Mouse (Mus musculus) forebrain, embryonic 13.5 days (tissue): ENCODE results near the gene Rnf145. TPM values are rescaled to one million over a fixed set of nuclear protein-coding genes. Genes with fewer than 3 reads are reported as not detected.

ENCODE experiments used
- ATAC-seq: fragments of 200-750 bp; cut with Nextera tagmentation; 2 replicates; pipeline ENCODE4 v1.8.0; 2017
- H3K27ac ChIP-seq: fragments of 300-500 bp; sonication (generic); 2 replicates; pipeline ENCODE4 v1.5.1; 2015; ENCODE audit warnings: inconsistent platforms, mild to moderate bottlenecking, moderate library complexity
- H3K27me3 ChIP-seq: fragments of 300-500 bp; sonication (generic); 2 replicates; pipeline ENCODE4 v1.6.1; 2015; ENCODE audit warnings: mild to moderate bottlenecking, inconsistent platforms
- H3K36me3 ChIP-seq: fragments of 300-500 bp; sonication (generic); 2 replicates; pipeline ENCODE4 v1.6.1; 2015; ENCODE audit warnings: mild to moderate bottlenecking, inconsistent platforms; ENCODE audit not compliant: poor library complexity, severe bottlenecking
- H3K4me1 ChIP-seq: fragments of 300-500 bp; sonication (generic); 2 replicates; pipeline ENCODE4 v1.6.1; 2015; ENCODE audit warnings: inconsistent platforms
- H3K4me2 ChIP-seq: fragments of 300-500 bp; sonication (generic); 2 replicates; pipeline ENCODE4 v1.6.1; 2015; ENCODE audit warnings: inconsistent platforms, mild to moderate bottlenecking, moderate library complexity
- H3K4me3 ChIP-seq: fragments of 300-500 bp; sonication (generic); 2 replicates; pipeline ENCODE4 v1.5.1; 2015; ENCODE audit warnings: mild to moderate bottlenecking, inconsistent platforms
- H3K9ac ChIP-seq: fragments of 300-500 bp; sonication (generic); 2 replicates; pipeline ENCODE4 v1.6.1; 2015; ENCODE audit warnings: mild to moderate bottlenecking, inconsistent platforms
- H3K9me3 ChIP-seq: fragments of 300-500 bp; sonication (generic); replicated peaks from 2 replicates; pipeline ENCODE4 v1.6.1; 2016; ENCODE audit warnings: inconsistent platforms
- WGBS: fragments of 180-500 bp; shearing (Covaris S2); methylation state at CpG from one replicate; pipeline ENCODE4 v1.1.7; 2015; 5-methylcytosine and 5-hydroxymethylcytosine counted together
- polyA plus RNA-seq: library from polyadenylated mRNA; unstranded; fragments of >200 nt; fragmentation: Nextera tagmentation; extraction: Ambion mirVana; gene quantifications from 2 replicates; pipeline ENCODE4 v1.2.1, GENCODE M21; 2015

Rnf145 gene
- polyA plus RNA-seq, 1 experiment from 2014 or later = 78.0 TPM

- Histone ChIP-seq H3K27me3 (no peaks in the 10 kb centered on the region), H3K4me1 (no peaks in the 10 kb centered on the region), H3K4me3 (no peak overlapping the region), H3K9me3 (no peaks in the 10 kb centered on the region), H3K27ac (no peak overlapping the region), H3K36me3 (peaks cover 80% of the 10 kb centered on the region), H3K4me2 (no peak overlapping the region), H3K9ac (no peak overlapping the region)
- WGBS = 91% methylated on average over 14 of the region's 14 CpGs
- no peak for ATAC-seq
These were observed 9.9 kb downstream of the Rnf145 start for GRCm38 (mm10) chr11:44528560-44529199.

GRCm38 (mm10) chr11:44529200-44529599, 10.4 kb downstream of the Rnf145 start:
- no peaks in the 10 kb centered on the region for H3K4me1 ChIP-seq
- no peak overlapping the region for H3K4me3 ChIP-seq
- no peaks in the 10 kb centered on the region for H3K27me3 ChIP-seq
- ATAC-seq = no peak
- 90% methylated on average over 12 of the region's 12 CpGs for WGBS
- H3K9me3 ChIP-seq = no peaks in the 10 kb centered on the region
- H3K36me3 ChIP-seq = peaks cover 85% of the 10 kb centered on the region
- H3K9ac ChIP-seq = no peak overlapping the region
- no peak overlapping the region for H3K4me2 ChIP-seq
- H3K27ac ChIP-seq = no peak overlapping the region

GRCm38 (mm10) chr11:44529716-44530115, 11.0 kb downstream of the Rnf145 start:
- no peak overlapping the region for H3K9ac ChIP-seq
- H3K27ac ChIP-seq = no peak overlapping the region
- ATAC-seq = no peak
- H3K4me1 ChIP-seq = no peaks in the 10 kb centered on the region
- no peaks in the 10 kb centered on the region for H3K9me3 ChIP-seq
- no peak overlapping the region for H3K4me2 ChIP-seq
- no peaks in the 10 kb centered on the region for H3K27me3 ChIP-seq
- H3K36me3 ChIP-seq = peaks cover 88% of the 10 kb centered on the region
- H3K4me3 ChIP-seq = no peak overlapping the region
- 82% methylated on average over 5 of the region's 5 CpGs for WGBS

GRCm38 (mm10) chr11:44530382-44530781, 11.6 kb downstream of the Rnf145 start:
- Histone ChIP-seq H3K9me3 (no peaks in the 10 kb centered on the region), H3K9ac (no peak overlapping the region), H3K27ac (0 out of 2 replicates have a peak overlapping the region, but pooled peaks have one; percentile 14), H3K36me3 (peaks cover 85% of the 10 kb centered on the region), H3K4me3 (no peak overlapping the region), H3K4me1 (no peaks in the 10 kb centered on the region), H3K4me2 (no peak overlapping the region), H3K27me3 (no peaks in the 10 kb centered on the region)
- ATAC-seq = no peak
- 66% methylated on average over 8 of the region's 8 CpGs for WGBS

DNA sequence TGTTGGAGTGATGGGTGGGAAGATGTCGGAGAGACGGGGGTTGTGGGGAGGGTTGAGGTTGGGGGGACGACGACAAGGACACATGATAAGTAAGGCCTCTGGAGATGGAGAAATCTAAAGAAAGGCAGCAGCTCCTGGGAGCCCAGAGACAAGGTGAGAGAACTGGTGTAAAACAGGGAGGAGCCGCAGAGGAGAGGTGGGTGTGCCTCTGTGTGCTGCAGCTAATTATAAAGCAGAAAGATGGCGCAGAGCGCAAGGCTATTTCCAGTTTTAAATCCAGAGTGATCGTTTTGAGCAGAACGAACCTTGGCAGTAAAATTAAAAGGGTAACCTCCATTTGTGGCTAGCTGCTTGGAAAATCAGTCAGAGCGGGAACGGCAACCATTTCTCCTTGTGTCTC, 12.1 kb downstream of the Rnf145 start:
- H3K36me3 ChIP-seq = peaks cover 81% of the 10 kb centered on the region
- no peaks in the 10 kb centered on the region for H3K9me3 ChIP-seq
- H3K27ac ChIP-seq = 0 out of 2 replicates have a peak overlapping the region, but pooled peaks have one; percentile 14
- ATAC-seq = no peak
- H3K4me1 ChIP-seq = no peaks in the 10 kb centered on the region
- no peak overlapping the region for H3K9ac ChIP-seq
- H3K27me3 ChIP-seq = no peaks in the 10 kb centered on the region
- WGBS = 91% methylated on average over 11 of the region's 11 CpGs
- H3K4me2 ChIP-seq = no peak overlapping the region
- H3K4me3 ChIP-seq = no peak overlapping the region

DNA sequence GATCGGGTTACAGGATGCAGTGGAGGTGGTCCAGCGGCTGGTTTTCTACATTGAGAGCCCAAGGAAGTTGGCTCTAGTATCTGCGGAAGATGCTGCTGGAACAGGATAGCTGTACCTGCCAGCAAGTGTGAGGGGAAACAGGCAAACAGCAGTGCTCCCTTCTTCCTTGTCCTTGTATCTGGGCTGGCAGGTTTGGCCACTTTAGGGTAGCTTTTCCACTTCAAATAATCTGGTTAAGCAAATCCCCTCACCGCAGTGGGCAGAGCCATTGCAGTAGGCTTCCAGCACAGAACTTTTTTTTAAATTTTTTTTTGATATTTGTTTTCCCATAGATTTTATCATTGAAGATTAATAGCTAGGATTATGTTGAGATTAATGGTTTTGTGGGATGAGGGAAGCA, 12.9 kb downstream of the Rnf145 start:
- Histone ChIP-seq H3K27me3 (no peaks in the 10 kb centered on the region), H3K4me1 (no peaks in the 10 kb centered on the region), H3K4me3 (no peak overlapping the region), H3K36me3 (peaks cover 75% of the 10 kb centered on the region), H3K27ac (no peak overlapping the region), H3K9ac (no peak overlapping the region), H3K4me2 (no peak overlapping the region), H3K9me3 (no peaks in the 10 kb centered on the region)
- 94% methylated on average over 4 of the region's 4 CpGs for WGBS
- no peak for ATAC-seq

DNA sequence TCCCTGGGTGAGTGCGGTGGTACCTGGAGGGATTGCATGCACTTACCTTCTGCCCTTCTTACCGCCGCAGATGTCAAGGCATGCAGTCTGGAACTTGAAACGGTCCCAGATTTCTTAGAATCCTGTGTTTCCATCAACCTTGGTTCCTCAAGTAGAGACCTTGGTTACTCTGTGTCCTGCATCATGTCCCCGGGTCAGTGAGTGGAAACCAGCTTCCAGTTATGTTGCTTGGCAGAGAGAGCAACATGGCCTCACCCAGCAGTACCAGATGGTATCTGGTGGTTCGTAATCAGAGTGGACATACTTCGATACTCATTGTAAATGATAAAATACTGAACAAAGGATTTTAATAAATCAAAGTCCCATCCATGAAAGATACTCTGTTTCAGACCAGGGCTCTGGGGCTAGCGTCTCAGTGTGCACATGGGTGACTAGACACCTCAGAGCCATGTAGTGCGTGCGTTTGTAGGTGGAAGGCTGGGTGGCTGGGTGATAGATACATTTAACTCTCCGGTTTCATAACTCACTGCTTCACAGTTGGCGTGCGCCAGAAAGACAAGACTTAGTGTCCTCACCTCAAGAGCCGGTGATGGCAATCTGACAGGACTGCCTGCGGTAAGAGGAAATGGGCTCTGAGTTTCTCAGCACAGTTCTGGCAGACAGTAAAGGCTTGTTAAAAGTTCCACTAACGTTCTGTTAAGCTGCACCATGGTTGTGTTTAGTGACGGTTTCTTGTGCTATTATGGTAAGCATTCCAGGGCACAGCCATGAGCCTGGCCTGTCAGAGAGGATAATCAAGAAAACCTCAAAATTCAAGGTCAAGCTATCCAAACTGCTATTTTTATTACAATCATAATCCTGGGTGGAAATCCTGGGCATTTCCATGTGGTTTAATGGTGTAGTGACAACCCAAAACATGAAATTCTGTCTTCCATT, 14.3 kb downstream of the Rnf145 start:
- Histone ChIP-seq H3K4me2 (no peak overlapping the region), H3K4me3 (no peak overlapping the region), H3K27me3 (no peaks in the 10 kb centered on the region), H3K4me1 (peaks cover 2% of the 10 kb centered on the region; the same call in 1 of the 2 replicates), H3K27ac (no peak overlapping the region), H3K36me3 (peaks cover 66% of the 10 kb centered on the region), H3K9ac (no peak overlapping the region), H3K9me3 (no peaks in the 10 kb centered on the region)
- no peak for ATAC-seq
- 93% methylated on average over 17 of the region's 17 CpGs for WGBS

GRCm38 (mm10) chr11:44534999-44535750, 16.4 kb downstream of the Rnf145 start:
- H3K36me3 ChIP-seq = peaks cover 59% of the 10 kb centered on the region
- H3K4me2 ChIP-seq = no peak overlapping the region
- H3K4me1 ChIP-seq = peaks cover 11% of the 10 kb centered on the region
- no peak for ATAC-seq
- no peaks in the 10 kb centered on the region for H3K27me3 ChIP-seq
- no peak overlapping the region for H3K4me3 ChIP-seq
- H3K9ac ChIP-seq = no peak overlapping the region
- WGBS = 92% methylated on average over 12 of the region's 12 CpGs
- H3K9me3 ChIP-seq = no peaks in the 10 kb centered on the region
- H3K27ac ChIP-seq = no peak overlapping the region

GRCm38 (mm10) chr11:44537403-44537802, 18.6 kb downstream of the Rnf145 start:
- peaks cover 11% of the 10 kb centered on the region for H3K4me1 ChIP-seq
- H3K9me3 ChIP-seq = no peaks in the 10 kb centered on the region
- H3K4me2 ChIP-seq = no peak overlapping the region
- no peaks in the 10 kb centered on the region for H3K27me3 ChIP-seq
- 83% methylated on average over 7 of the region's 7 CpGs for WGBS
- no peak overlapping the region for H3K4me3 ChIP-seq
- ATAC-seq = no peak
- peaks cover 55% of the 10 kb centered on the region for H3K36me3 ChIP-seq
- H3K27ac ChIP-seq = no peak overlapping the region
- H3K9ac ChIP-seq = no peak overlapping the region

DNA sequence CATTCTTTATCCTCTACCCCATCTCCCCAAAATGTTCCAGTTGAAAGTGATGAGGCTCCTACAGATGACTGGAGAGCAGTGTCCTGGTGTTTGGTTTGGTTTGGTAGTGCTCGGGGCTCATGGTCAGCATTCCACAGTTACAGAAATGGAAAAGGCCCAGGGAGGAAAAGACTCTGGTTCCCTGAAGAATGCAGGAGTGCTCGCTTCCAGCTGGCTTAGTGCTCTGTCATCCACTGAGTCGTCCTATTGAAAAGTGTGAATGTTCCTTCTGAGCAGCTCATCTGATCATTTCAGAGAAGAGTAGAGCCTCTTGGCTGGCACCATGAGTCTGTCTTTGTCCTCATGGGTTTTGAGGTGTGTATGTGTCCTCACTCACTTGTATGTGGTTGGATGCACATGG, 19.3 kb downstream of the Rnf145 start:
- no peak for ATAC-seq
- 92% methylated on average over 3 of the region's 3 CpGs for WGBS
- H3K4me1 ChIP-seq = peaks cover 11% of the 10 kb centered on the region
- no peak overlapping the region for H3K4me3 ChIP-seq
- no peak overlapping the region for H3K27ac ChIP-seq
- no peak overlapping the region for H3K9ac ChIP-seq
- no peak overlapping the region for H3K4me2 ChIP-seq
- peaks cover 53% of the 10 kb centered on the region for H3K36me3 ChIP-seq
- no peaks in the 10 kb centered on the region for H3K27me3 ChIP-seq
- no peaks in the 10 kb centered on the region for H3K9me3 ChIP-seq

GRCm38 (mm10) chr11:44538501-44539290, 19.9 kb downstream of the Rnf145 start:
- no peak overlapping the region for H3K9ac ChIP-seq
- no peak overlapping the region for H3K27ac ChIP-seq
- no peak for ATAC-seq
- H3K27me3 ChIP-seq = no peaks in the 10 kb centered on the region
- peaks cover 49% of the 10 kb centered on the region for H3K36me3 ChIP-seq
- H3K4me3 ChIP-seq = no peak overlapping the region
- WGBS = 94% methylated on average over 10 of the region's 10 CpGs
- H3K9me3 ChIP-seq = no peaks in the 10 kb centered on the region
- H3K4me2 ChIP-seq = no peak overlapping the region
- H3K4me1 ChIP-seq = peaks cover 11% of the 10 kb centered on the region
